Mouse (Mus musculus): ENCODE data around the gene Sbno1.

The Sbno1 gene

GRCm38 (mm10) chr5:124442628-124443027 lies 16.8 kb upstream of the Sbno1 start:
- no peak for DNase-seq

GRCm38 (mm10) chr5:124440094-124440701 lies 14.4 kb upstream of the Sbno1 start:
- peak; percentile 76 to 79 for DNase-seq

GRCm38 (mm10) chr5:124439447-124440093 lies 13.8 kb upstream of the Sbno1 start, which contains the start of gene Kmt5a:
Gene Kmt5a, plus strand, starts transcription at chr5:124439930.
- peak; percentile 97 to 98 for DNase-seq

GRCm38 (mm10) chr5:124438746-124439145 lies 12.9 kb upstream of the Sbno1 start:
- no peak for DNase-seq

- DNase-seq = peak; percentile 66 to 72
Measured at GRCm38 (mm10) chr5:124438229-124438628, 12.4 kb upstream of the Sbno1 start.

GRCm38 (mm10) chr5:124433048-124433447 lies 7.2 kb upstream of the Sbno1 start:
- DNase-seq = no peak

GRCm38 (mm10) chr5:124432398-124433012 lies 6.7 kb upstream of the Sbno1 start:
- peak; percentile 26 to 78 for DNase-seq

- no peak for DNase-seq
Measured at GRCm38 (mm10) chr5:124426475-124427071, 772 bp upstream of the Sbno1 start.

GRCm38 (mm10) chr5:124424723-124425411 lies 934 bp downstream of the Sbno1 start:
- DNase-seq = no peak

GRCm38 (mm10) chr5:124424200-124424722 lies 1.5 kb downstream of the Sbno1 start:
- DNase-seq = peak in 1 of 2 experiments; percentile 10

- DNase-seq = no peak
Measured at GRCm38 (mm10) chr5:124421786-124422185, 4.0 kb downstream of the Sbno1 start.

- DNase-seq = no peak
Measured at GRCm38 (mm10) chr5:124418903-124419302, 6.9 kb downstream of the Sbno1 start.

- DNase-seq = no peak
Measured at GRCm38 (mm10) chr5:124412163-124412562, 13.6 kb downstream of the Sbno1 start.

GRCm38 (mm10) chr5:124410808-124411207 lies 15.0 kb downstream of the Sbno1 start:
- DNase-seq = no peak

GRCm38 (mm10) chr5:124393726-124394125 lies 32.1 kb downstream of the Sbno1 start:
- no peak for DNase-seq

- DNase-seq = no peak
Measured at GRCm38 (mm10) chr5:124392412-124392811, 33.4 kb downstream of the Sbno1 start.

- DNase-seq = peak in 1 of 2 experiments; percentile 10
Measured at GRCm38 (mm10) chr5:124387932-124388331, 37.9 kb downstream of the Sbno1 start.

- no peak for DNase-seq
Measured at GRCm38 (mm10) chr5:124380121-124380520, 45.7 kb downstream of the Sbno1 start.

- no peak for DNase-seq
Measured at GRCm38 (mm10) chr5:124377149-124377548, 48.7 kb downstream of the Sbno1 start.

GRCm38 (mm10) chr5:124376401-124376800 lies 49.4 kb downstream of the Sbno1 start:
- no peak for DNase-seq

- DNase-seq = no peak
Measured at GRCm38 (mm10) chr5:124374298-124374697, 51.5 kb downstream of the Sbno1 start.

- DNase-seq = no peak
Measured at GRCm38 (mm10) chr5:124366721-124367120, 59.1 kb downstream of the Sbno1 start.

- DNase-seq = no peak
Measured at GRCm38 (mm10) chr5:124365754-124366153, 60.0 kb downstream of the Sbno1 start.
